Mouse (Mus musculus) regulatory T cell (primary cell): ENCODE data around the gene Ackr4.

Experiments used
- in situ Hi-C: fragments of 300-600 bp; cut with MboI, MseI; formaldehyde crosslinking; loops from one replicate; pipeline ENCODE4 v1.15.1; 2025; ENCODE audit warnings: high pct_unique_total_duplicates

Ackr4 gene

GRCm38 (mm10) chr9:104108571-104109143 is 18.1 kb downstream of the Ackr4 start:
- in situ Hi-C loops, result no loop called here

- in situ Hi-C loops, result no loop called here
Measured at GRCm38 (mm10) chr9:104107482-104107881, 19.3 kb downstream of the Ackr4 start.

GRCm38 (mm10) chr9:104106930-104107329 is 19.8 kb downstream of the Ackr4 start:
- in situ Hi-C loops, result no loop called here

DNA sequence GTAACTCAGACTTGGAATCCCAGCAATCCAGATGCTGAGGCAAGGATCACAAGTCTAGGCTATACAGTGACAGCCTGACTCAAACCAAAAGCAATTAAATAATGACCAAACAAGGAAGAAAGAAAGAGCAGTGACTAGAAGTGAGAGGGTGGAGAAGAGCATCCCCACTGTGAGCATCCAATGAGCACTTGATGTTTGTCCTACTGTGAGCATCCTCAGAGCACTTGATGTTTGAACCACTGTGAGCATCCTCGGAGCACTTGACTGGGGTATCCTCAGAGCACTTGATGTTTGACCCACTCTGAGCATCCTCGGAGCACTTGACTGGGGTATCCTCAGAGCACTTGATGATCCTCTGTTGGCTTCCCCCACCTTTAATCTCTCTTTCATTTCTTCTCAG is 21.7 kb downstream of the Ackr4 start:
- in situ Hi-C loops, result no loop called here

DNA sequence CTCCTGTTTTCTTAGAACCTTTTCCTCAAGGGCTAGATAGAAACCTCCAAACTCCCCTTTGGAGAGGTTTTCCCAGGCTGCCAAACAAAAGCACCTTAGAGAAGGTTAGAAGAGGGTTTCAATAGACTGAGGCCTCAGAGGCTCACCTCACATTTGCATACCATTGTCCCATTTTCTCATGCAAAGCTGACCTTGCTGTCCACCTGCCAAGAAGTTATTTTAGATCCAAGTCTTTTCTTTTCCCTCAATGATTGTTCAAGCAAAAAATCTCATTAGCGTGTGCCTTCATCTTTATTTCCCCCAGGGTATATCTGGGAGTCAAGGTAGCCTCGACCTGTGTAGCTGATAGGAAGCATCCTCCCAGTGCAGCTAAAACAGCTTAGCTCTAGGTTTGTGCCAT is 23.8 kb downstream of the Ackr4 start:
- in situ Hi-C loops, result no loop called here

GRCm38 (mm10) chr9:104102301-104102700 is 24.4 kb downstream of the Ackr4 start:
- in situ Hi-C loops, result no loop called here

GRCm38 (mm10) chr9:104101458-104101857 is 25.3 kb downstream of the Ackr4 start:
- in situ Hi-C loops, result no loop called here

DNA sequence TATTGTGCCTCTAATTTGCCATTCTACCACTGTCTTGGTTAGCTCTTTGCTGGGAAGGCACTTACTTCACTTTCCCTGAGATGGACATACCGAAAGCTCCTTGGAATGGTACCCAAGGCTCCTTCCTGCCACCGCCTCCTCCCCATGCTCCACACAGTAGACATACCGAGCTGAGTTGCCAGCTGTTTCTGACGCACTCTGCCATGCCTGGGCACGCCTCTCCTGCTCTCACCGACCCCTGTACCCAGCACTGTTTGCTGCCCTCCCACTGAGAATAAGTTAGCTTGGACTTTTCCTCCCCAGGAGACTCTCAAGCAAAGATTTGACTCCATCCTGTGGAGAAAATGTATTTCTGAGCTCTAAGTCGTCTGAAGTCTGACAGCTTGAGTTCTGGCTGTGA is 25.9 kb downstream of the Ackr4 start:
- in situ Hi-C loops, result no loop called here

- in situ Hi-C loops, result no loop called here
Measured at GRCm38 (mm10) chr9:104099060-104099459, 27.7 kb downstream of the Ackr4 start.

DNA sequence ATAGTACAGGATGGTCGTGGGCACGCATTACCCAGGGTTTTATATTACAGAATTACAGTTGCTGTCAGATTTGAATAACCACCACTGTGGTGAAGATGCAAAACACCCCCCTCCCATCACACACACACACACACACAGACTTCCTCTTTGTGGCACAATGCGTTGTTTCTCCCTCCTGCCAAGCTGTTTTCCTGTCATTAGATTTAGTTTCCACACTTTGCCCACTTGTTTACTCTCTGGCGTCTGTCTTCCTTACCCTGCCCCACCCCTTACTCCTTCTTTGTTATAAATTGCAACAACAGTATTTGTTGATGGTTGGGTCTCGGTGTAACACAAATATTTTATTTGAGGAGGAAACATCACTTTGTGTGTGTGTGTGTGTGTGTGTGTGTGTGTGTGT is 28.5 kb downstream of the Ackr4 start:
- in situ Hi-C loops, result no loop called here

DNA sequence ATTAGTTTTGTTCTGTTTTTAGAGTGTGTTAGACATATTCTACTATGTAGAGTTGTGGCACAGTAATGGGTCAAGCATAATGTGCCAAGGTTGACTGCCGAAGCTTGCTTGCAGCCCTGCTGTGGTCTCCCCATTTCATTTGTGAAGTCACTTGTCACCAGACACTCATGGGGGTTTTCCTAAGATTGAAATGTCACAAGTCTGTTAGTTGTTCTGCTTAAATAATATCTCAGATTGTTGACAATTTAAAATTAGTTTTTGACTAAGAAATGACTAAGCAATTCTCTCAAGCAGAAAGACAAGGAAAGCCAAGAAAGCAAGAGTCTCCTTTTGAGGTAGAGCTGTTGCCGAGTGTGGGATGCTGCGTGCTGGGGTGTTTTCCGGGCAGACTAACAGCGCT is 33.8 kb downstream of the Ackr4 start:
- in situ Hi-C loops, result no loop called here

DNA sequence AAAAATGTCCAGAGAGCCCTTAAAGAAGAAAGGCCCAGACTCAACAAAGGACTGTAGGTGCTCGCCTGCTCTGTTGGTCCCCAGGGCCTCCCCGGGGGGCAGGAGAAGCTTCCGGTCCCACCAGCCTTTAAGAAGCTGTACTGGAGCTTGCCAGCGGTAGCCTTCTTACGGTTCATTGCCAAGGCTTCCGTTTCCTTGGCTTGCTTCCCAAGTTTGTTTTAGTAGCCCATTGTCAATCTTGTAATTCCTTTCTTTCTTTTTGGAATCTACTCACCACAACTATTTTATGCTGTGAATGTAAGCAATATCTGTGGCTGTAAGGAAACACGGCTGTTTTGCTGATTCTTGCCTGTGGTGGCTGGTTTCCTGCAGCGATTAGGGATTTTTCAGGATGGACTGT is 38.2 kb downstream of the Ackr4 start:
- in situ Hi-C loops, result no loop called here

DNA sequence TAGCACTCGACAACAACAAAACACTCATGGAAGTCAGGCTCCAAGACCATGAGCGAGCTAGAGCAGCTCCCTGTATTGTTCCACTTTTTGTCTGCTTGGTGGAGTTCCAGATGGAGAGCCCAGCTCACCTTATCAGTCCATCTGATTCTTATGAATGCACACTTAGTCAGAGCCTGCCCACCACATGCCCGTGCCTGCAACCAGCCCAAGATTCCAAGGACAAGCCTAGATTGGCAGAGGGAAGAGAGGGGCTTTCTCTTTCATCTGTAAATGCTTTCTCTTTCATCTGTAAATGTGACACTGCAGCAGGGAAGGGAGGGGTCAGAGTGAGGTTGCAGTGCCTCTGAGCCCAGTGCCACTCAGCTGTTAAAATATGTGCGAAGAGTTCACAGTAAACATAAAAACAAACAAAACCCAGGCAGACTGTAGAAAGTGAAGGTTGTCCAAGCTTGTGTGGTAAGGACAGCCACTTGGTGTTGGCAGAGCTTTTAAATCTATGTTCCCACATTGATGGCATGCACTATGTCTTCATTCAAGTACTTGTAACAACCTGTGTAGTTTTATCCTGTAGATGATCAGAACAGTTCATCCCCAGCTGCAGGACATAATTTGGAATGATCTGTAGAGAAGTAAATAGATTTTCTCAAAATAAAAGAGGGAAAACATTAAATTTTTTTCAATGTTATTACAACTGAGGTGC is 40.9 kb downstream of the Ackr4 start:
- in situ Hi-C loops, result no loop called here

GRCm38 (mm10) chr9:104080038-104080437 is 46.7 kb downstream of the Ackr4 start:
- in situ Hi-C loops, result no loop called here

DNA sequence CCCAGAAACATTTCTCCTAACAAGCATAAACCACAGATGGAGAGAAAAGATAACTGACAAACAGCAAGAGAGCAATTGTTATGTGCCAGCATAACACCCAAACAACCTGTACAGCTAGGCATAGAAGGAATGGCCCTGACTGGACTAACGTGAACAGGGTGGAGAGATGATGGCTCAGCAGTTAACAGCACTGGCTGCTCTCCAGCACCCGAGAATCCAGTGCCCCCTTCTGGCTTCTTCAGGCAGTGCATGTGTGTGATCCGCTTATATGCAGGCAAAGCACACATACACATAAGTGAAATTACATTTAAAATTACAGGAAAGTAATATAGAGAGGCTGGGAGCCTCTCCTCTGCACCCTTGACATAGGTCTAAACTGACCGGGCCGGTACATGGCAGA is 47.4 kb downstream of the Ackr4 start:
- in situ Hi-C loops, result no loop called here

GRCm38 (mm10) chr9:104078780-104079179 is 48.0 kb downstream of the Ackr4 start:
- in situ Hi-C loops, result no loop called here

DNA sequence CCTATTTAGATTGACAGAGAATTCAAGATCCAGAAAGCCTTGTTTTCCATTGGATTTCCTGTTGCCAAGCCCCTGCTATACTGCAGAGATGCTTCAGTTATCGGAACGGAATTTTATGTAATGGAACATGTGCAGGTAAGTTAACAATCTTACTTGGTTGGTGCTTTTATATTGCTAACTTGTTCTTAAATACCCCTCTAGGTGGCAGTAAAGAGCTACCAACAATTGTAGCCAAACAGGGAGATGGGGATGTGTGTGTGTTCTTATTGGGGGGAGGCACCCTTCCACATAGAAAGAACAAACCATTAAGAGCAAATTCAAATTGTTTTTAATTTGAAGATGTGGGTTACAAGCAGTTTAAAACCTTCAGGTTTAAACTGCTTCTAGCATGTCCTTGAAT is 50.9 kb downstream of the Ackr4 start:
- in situ Hi-C loops, result no loop called here

GRCm38 (mm10) chr9:104070863-104071604 is 55.7 kb downstream of the Ackr4 start:
- in situ Hi-C loops, result no loop called here

DNA sequence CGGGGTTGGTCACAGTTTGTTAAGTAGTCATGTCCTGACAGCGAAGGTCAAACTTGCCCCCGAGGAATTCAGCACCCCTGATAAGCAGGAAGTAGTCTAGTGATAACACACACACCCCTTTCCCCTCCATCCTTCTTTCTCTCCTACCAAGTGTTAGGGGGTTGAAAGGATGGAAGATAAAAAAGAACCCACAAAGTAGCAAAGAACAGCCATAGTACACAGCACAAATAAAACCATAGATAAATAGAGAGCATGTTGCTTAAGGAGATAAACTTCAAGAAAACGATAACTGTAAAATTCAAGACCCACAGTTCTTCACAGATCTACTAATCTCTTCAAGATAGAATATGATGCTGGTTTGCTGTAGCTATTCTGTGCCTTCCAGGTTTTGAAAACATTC is 56.5 kb downstream of the Ackr4 start:
- in situ Hi-C loops, result no loop called here

DNA sequence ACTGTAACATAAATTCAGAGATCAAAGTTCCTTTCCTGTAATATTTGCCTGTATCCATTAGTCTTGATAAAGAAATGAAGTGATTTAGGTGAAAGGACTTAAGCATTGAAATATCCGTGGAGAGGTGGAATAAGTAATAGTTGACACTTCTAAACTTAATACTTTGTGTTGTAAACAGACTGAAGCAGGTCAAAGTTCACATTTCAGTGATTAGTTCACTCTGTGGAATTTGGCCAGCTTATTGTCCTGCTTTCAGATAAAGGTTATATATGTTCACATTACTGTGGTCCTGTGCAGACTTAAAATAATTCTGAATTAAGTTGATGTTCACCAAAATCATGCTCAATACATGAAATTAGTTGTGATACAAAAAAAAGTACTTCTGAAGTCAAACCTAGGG is 62.2 kb downstream of the Ackr4 start:
- in situ Hi-C loops, result no loop called here

DNA sequence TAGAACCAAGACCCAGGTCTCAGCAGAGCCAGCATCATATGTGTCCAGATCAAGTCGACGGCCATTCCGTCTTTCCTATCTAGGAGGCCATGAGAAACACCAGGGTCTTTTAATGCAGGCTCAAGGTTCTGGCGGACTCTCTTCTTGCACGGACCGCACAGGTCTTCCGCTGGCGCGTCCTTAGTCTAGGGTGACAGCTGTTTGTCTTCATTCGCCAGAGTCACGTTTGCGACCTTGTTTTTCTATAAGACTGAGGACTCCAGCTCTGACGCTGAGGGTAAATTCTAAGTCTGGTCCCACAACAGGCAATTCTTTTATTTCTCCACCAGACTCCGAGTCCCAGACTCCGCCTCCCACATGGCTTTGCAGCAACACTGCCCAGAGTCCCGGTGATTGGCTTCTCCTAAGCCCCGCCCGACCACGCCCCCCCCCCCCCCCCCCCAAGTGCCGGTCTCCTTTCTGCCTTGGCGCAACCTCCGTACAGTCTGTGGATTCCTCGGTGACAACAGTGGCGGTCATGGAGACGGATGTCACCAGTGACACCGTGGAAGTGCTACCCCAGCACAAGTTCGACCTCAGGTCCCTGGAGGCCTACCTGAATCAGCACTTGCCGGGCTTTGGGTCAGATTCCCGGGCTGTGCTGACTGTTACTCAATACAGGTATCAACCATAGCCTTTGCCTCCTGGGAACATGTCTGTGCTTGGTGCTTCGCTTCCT is 63.3 kb downstream of the Ackr4 start, which contains the start of gene Acad11:
Gene Acad11, plus strand, starts transcription at position 134 of the 718 bp plus-strand sequence.
- in situ Hi-C loops, result no loop called here
